Mouse (Mus musculus) adrenal gland, adult 18-20 months (tissue): ENCODE results near the gene B4galt5. TPM values are rescaled to one million over a fixed set of nuclear protein-coding genes. Genes with fewer than 3 reads are reported as not detected.

Experiments
- DNase-seq, 2 experiments: peaks; one replicate each; pipeline ENCODE4 v3.0.0; 2021 to 2022; ENCODE audit warnings: low spot score in 2 of 2
- total RNA-seq, 2 experiments: library from RNA; stranded (reverse); gene quantifications; 1 replicate in 1 of 2; 2 replicates in 1 of 2; pipeline ENCODE4 v1.2.3; 2021

The B4galt5 gene
- total RNA-seq, 2 experiments from 2014 or later = 74.7 to 123 TPM

GRCm38 (mm10) chr2:167363272-167364045 is 14.5 kb upstream of the B4galt5 start:
- DNase-seq = no peak

GRCm38 (mm10) chr2:167358499-167358898 is 9.5 kb upstream of the B4galt5 start:
- no peak for DNase-seq

DNA sequence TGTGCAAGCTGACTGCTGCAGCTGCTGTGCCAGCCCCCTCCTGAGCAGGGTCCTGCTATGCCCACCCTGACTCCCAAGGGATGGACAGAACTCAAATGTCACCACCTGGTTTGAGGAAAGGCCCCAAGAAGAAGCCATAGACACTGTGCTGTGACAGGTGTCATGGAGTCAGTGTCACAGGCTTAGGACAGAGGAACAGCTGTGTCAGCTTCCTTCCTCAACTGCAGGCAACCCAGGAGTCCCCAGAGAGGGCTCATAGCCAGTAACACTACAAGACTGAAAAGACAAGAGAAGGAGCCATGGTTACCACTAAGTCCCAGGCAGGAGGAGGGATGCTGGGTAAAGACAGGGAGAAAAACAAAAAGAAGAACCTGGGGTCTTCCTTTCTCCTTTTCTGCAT is 7.9 kb upstream of the B4galt5 start:
- DNase-seq = no peak

DNA sequence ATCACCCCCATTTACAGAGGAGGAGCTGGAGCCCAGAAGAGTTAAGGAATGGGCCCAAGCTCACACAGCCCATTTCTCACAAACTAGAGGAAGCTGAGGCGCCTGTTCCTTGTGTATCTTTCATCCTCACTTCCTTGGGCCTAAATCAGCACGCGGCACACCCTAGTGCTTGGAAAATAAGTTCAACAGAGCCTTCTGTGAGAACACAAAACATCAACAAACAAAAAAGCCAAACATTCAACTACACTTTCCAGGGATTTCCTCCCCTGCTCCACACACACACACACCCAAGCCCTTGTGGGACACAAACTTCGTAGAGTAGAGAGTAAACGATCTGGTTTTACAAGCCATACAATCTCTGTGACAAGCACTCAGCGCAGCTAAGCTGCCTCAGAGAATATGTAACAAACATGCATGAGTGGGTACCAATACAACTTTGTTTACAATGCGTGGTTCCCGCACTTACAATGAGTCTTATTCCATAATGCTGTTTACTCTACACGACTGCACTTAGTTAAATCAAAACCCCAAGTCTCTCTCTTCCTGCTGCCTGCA is 5.7 kb upstream of the B4galt5 start:
- DNase-seq = no peak

- DNase-seq = no peak
These were observed 5.1 kb upstream of the B4galt5 start for GRCm38 (mm10) chr2:167354046-167354445.

DNA sequence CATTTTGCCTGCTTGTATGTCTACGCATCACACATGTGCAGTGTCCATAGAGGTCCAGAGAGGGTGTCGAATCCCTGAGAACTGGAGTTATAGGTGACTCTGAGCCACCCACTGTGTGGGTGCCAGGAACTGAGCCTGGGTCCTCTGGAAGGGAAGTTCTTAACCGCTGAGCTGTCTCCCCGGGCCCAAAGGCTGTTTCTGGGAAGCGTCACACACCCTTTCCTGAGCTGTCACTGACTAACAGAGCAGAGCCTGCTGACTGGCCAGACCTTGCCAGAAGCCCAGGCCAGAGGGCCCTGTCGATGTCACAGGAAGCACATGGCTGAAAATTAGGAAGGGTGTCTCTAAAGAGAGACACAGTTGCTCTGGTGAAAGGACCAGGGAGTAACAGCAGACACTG is 3.5 kb upstream of the B4galt5 start:
- no peak for DNase-seq

DNA sequence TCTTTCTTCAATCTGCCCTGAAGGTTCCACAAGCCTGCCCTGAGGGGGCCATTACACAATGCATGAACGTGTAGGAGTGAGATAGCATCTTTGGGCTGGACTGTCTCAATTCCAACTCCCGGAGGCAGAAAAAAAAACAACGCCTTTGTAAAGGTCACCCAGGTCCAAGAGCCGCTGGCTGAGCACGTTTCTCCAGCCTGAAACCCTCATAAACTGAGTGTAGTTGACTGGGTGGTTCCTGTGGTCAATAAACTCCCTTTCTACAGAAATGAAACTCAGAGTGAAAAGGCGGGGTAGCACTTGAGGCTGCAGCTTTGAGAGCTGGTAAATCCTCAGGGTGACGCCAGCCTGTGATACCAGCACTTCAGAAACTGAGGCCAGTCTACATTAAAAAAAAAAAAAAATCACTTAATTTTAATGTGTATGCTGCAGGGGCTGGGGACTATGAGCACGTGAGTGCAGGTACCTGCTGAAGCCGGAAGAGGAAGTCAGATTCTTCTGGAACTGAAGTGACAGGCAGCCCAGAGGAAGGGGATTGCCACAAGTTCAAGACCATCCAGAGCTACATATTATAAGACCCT is 2.5 kb upstream of the B4galt5 start:
- DNase-seq = no peak

- no peak for DNase-seq
These were observed 1.2 kb upstream of the B4galt5 start for GRCm38 (mm10) chr2:167350126-167350650.

GRCm38 (mm10) chr2:167349283-167349936 is 427 bp upstream of the B4galt5 start:
- DNase-seq = peak; percentile 87 to 90

DNA sequence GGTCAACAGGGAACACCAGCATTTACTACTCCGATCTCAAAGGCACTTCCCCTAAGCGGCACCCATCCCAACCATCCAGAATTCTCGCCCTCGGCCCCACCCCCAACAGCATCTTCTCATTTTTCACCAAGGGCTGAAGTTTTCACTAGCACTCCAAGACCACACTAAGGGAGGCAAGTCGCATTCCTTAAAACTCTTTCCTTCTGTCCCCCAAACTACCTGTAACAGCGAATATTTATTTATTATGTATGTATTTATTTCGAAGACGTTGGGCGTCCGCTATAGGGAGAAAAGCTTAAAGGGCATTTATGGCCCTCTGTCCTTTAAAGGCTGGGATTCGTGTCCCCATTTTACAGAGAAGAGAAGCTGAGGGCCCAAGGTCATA is 1.0 kb downstream of the B4galt5 start:
- no peak for DNase-seq

- no peak for DNase-seq
These were observed 1.6 kb downstream of the B4galt5 start for GRCm38 (mm10) chr2:167347361-167347760.

- no peak for DNase-seq
These were observed 3.3 kb downstream of the B4galt5 start for GRCm38 (mm10) chr2:167345508-167346164.

GRCm38 (mm10) chr2:167344871-167345507 is 4.0 kb downstream of the B4galt5 start:
- no peak for DNase-seq

GRCm38 (mm10) chr2:167343369-167344140 is 5.4 kb downstream of the B4galt5 start:
- DNase-seq = no peak

DNA sequence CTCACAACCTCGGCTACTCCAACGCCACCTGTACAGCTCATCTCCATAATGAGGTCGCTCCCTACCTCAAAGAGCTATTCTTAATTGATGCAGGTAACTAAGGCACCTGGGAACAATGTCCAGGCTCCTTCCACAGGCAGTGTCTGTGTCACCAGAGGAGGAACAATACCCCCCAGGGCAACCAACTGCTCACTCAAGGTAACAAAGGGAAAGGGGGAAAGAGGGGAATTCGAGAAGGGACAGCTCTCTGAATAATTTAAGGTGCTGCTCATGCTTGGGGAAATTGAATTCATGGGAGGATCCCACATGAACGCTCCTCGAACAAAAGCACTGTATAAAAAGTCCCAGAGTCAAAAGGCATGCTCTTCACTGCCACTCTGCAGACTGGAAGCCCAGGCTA is 6.1 kb downstream of the B4galt5 start:
- no peak for DNase-seq

DNA sequence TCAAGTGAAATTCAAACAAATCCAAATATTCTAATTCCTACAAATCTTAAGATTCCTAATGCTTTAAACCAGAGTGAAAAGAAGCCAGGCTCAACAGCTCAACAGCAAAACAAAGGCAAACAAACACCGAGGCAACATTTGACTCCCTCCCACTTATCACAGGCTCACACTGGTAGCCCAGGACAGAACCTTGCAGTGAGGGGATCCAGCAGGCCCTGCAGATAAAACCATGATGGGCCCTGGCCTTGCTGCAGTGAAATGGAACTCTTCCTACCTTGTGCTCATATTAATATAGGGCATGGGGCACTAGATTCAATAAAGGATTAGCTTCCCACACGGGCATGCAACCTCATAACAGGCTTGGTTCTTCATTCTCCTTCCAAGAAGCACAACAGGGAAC is 11.4 kb downstream of the B4galt5 start:
- DNase-seq = no peak

DNA sequence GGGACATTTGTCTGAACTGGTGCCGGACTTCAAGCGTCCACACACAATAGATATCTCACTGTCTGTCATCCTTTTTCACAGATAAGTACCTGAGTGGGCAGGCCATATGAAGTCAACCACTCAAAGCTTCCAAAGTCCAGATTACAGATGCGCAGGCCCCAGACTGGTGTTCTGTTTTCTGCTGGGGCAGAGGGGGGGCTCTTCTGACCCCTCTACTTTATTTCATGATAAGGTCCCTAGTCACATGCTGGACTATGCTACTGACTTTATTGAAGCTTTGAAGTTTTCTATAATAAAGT is 11.8 kb downstream of the B4galt5 start:
- no peak for DNase-seq

- no peak for DNase-seq
These were observed 12.4 kb downstream of the B4galt5 start for GRCm38 (mm10) chr2:167336384-167337213.

DNA sequence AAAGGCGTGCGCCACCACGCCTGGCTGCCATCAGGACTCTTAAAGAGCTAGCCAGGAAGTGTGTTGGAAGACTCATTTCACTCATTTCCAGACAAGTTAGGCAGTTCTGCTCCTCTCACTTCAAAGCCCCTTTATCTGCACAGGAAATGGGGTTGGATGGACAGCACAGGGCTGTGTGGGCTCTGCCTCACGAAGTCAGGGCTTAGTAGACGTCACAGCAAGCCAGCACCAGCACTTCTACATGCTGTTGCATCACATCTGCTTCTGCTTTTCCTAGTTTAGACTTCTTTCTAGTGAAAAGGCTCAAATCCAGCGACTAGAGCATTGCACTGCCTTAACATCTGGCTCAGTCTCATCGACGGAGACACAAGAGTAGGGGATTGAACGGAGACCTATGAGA is 13.9 kb downstream of the B4galt5 start:
- no peak for DNase-seq
